In the genomic region with DNA sequence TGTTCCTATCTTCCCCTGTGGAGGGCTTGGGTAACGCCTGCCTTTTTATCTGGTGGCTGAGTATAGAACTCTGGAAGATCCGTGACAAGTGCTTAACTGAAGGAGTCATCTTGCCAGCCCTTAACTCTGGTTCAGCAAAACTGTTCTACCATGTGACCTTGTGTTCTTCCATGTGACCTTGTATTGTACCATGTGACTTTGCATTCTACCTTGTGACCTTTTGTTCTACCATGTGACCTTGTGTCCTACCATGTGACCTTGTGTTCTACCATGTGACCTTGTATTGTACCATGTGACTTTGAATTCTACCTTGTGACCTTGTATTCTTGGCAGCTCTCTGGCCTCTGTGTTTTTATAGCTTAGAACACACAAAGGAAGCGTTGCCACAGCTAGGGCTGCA, we compare ENCODE assay signal across 27 mouse cellular contexts.
A peak's percentile ranks its signal among the peaks of the same experiment; 100 is the strongest.
DNase-seq lines count a peak whose midpoint lies in the region; ATAC-seq and TF ChIP-seq lines count a peak whose summit lies in the region.
"Had no signal": no experiment of that assay in that cellular context is flagged by ENCODE, and none has a peak within 500 bp of the region (broad histone marks: within the 10 kb centered on the region; RNA-seq: fewer than 3 reads in every experiment).

No protein-coding gene starts in this region.

- no peak overlapping the region for H3K4me3 ChIP-seq in heart, embryonic 12.5 days
- no peak overlapping the region for H3K4me3 ChIP-seq in heart, postnatal 0 days (ENCODE audit: low read depth, low read length)
- no peak overlapping the region for H3K4me3 ChIP-seq in forebrain, embryonic 16.5 days (replicated peaks; ENCODE audit: low read length)
- H3K4me3 ChIP-seq: embryonic facial prominence, embryonic 12.5 days; hindbrain, embryonic 10.5 days; hindbrain, embryonic 15.5 days; kidney, embryonic 15.5 days; midbrain, embryonic 13.5 days had no signal

- H3K9me3 ChIP-seq in heart, embryonic 12.5 days (replicated peaks): peaks cover 11% of the 10 kb centered on the region; the same call in 1 of the 2 replicates
- peaks cover 13% of the 10 kb centered on the region; the same call in 1 of the 2 replicates for H3K9me3 ChIP-seq in heart, postnatal 0 days (replicated peaks; ENCODE audit: control insufficient read depth, low read length)
- H3K9me3 ChIP-seq in forebrain, embryonic 16.5 days (ENCODE audit: control insufficient read depth, low read length): no peaks in the 10 kb centered on the region
- H3K9me3 ChIP-seq: embryonic facial prominence, embryonic 12.5 days; hindbrain, embryonic 15.5 days had no signal

- intact Hi-C loops in heart, postnatal 10 days (cut with DNase I): no loop called here
- intact Hi-C loops in heart, postnatal 36 days (cut with DNase I): no loop called here

- no peaks in the 10 kb centered on the region for H3K27me3 ChIP-seq in heart, embryonic 12.5 days (replicated peaks)
- H3K27me3 ChIP-seq in heart, postnatal 0 days (ENCODE audit: control insufficient read depth, insufficient read depth, low read length): no peaks in the 10 kb centered on the region
- no peaks in the 10 kb centered on the region for H3K27me3 ChIP-seq in forebrain, embryonic 16.5 days (replicated peaks; ENCODE audit: control insufficient read depth, insufficient read depth, low read length)
- H3K27me3 ChIP-seq: embryonic facial prominence, embryonic 12.5 days; hindbrain, embryonic 15.5 days; kidney, embryonic 15.5 days; midbrain, embryonic 13.5 days had no signal

- no peak for DNase-seq in heart, postnatal 10 days
- peak; percentile 41 for DNase-seq in heart, postnatal 0 days (ENCODE audit: low spot score)
- DNase-seq in heart, postnatal 36 days: no peak
- DNase-seq in R1 (ENCODE audit: low read depth, low spot score): peak; percentile 54
- no peak for DNase-seq in cerebellum, adult 11-12 months
- DNase-seq: adrenal gland, adult 8-10 months; cerebellum, adult 9-11 months; embryo, embryonic 11 days; gastrocnemius, postnatal 25 days; heart, adult 11 months; kidney, adult 11 months; lung, adult 18-20 months; lung, postnatal 4 days; retina, postnatal 1 day; right cerebral cortex, postnatal 14 days; thymus, postnatal 14 days had no signal

- no peaks in the 10 kb centered on the region for H3K36me3 ChIP-seq in heart, embryonic 12.5 days
- no peaks in the 10 kb centered on the region for H3K36me3 ChIP-seq in heart, postnatal 0 days (replicated peaks; ENCODE audit: control insufficient read depth, insufficient read depth, low read length)
- H3K36me3 ChIP-seq in forebrain, embryonic 16.5 days (ENCODE audit: control insufficient read depth, insufficient read depth): no peaks in the 10 kb centered on the region
- H3K36me3 ChIP-seq: embryonic facial prominence, embryonic 12.5 days; hindbrain, embryonic 10.5 days; hindbrain, embryonic 15.5 days; kidney, embryonic 15.5 days; midbrain, embryonic 13.5 days had no signal

- ATAC-seq in heart, embryonic 12.5 days (ENCODE audit: insufficient number of reproducible peaks, low FRiP score): no peak
- ATAC-seq in heart, postnatal 0 days (ENCODE audit: insufficient read depth, low read depth): peak; percentile 51; the same call in 1 of the 2 replicates
- no peak for ATAC-seq in forebrain, embryonic 16.5 days
- ATAC-seq: forebrain, embryonic 14.5 days; inflammation-experienced regulatory T-cells, adult 6 months; lung, postnatal 0 days; midbrain, embryonic 13.5 days had no signal

- H3K27ac ChIP-seq in heart, embryonic 12.5 days (ENCODE audit: poor library complexity, severe bottlenecking): peak overlapping the region; percentile 32; the same call in 1 of the 2 replicates
- H3K27ac ChIP-seq in heart, postnatal 0 days (ENCODE audit: low read depth): peak overlapping the region; percentile 80
- H3K27ac ChIP-seq in forebrain, embryonic 16.5 days (ENCODE audit: low read length): no peak overlapping the region
- H3K27ac ChIP-seq: embryonic facial prominence, embryonic 12.5 days; hindbrain, embryonic 10.5 days; hindbrain, embryonic 15.5 days; kidney, embryonic 15.5 days; midbrain, embryonic 13.5 days had no signal

- peaks cover 25% of the 10 kb centered on the region for H3K4me1 ChIP-seq in heart, embryonic 12.5 days (replicated peaks)
- H3K4me1 ChIP-seq in heart, postnatal 0 days (ENCODE audit: control insufficient read depth, insufficient read depth): peaks cover 13% of the 10 kb centered on the region
- 0 out of 2 replicates have a peak, but pooled peaks cover 2% of the 10 kb centered on the region for H3K4me1 ChIP-seq in forebrain, embryonic 16.5 days (replicated peaks; ENCODE audit: control insufficient read depth, insufficient read depth, low read length)
- H3K4me1 ChIP-seq: embryonic facial prominence, embryonic 12.5 days; midbrain, embryonic 13.5 days had no signal

- WGBS in heart, embryonic 12.5 days: 62% methylated on average over 3 of the region's 3 CpGs
- WGBS in heart, postnatal 0 days: 51% methylated on average over 3 of the region's 3 CpGs
- 84% methylated on average over 3 of the region's 3 CpGs for WGBS in forebrain, embryonic 16.5 days

- H3K9ac ChIP-seq in heart, embryonic 12.5 days: no peak overlapping the region
- H3K9ac ChIP-seq in heart, postnatal 0 days (replicated peaks; ENCODE audit: low read depth, low read length): no peak overlapping the region
- H3K9ac ChIP-seq in forebrain, embryonic 16.5 days (replicated peaks; ENCODE audit: low read depth, low read length): no peak overlapping the region
- H3K9ac ChIP-seq: embryonic facial prominence, embryonic 12.5 days; hindbrain, embryonic 15.5 days; kidney, embryonic 15.5 days; midbrain, embryonic 13.5 days had no signal

- no peak overlapping the region for H3K4me2 ChIP-seq in heart, embryonic 12.5 days
- no peak overlapping the region for H3K4me2 ChIP-seq in heart, postnatal 0 days (ENCODE audit: low read depth, low read length)
- H3K4me2 ChIP-seq in forebrain, embryonic 16.5 days (ENCODE audit: low read length): no peak overlapping the region
- H3K4me2 ChIP-seq: embryonic facial prominence, embryonic 12.5 days; hindbrain, embryonic 15.5 days; kidney, embryonic 15.5 days; liver, embryonic 11.5 days; midbrain, embryonic 13.5 days had no signal

- 0 out of 2 replicates have a peak, but pooled peaks have one; percentile 29 for TF ChIP-seq EP300 in heart, postnatal 0 days (IDR thresholded peaks at IDR 0.05; ENCODE audit: low read depth)

- TF ChIP-seq CTCF in heart, postnatal 0 days (IDR thresholded peaks at IDR 0.05; ENCODE audit: low read depth): no peak

Comparison
In these comparisons a context has a peak if more than half of its experiments do, and no peak if none do; other contexts are left out.
1. DNase-seq: peak in heart, postnatal 0 days (single experiment) and R1 (single experiment); none in heart, postnatal 10 days (0 of 2), heart, postnatal 36 days (0 of 2) and cerebellum, adult 11-12 months (single experiment).